Mouse (Mus musculus): ENCODE measurements around the gene Acox2.
"Not testable (repeated sequence)": the region's sequence is repeated elsewhere in the genome, so short reads cannot be mapped to it uniquely, and the experiment has no call there.

- not testable (repeated sequence) for TF ChIP-seq CTCF (IDR thresholded peaks at IDR 0.05; ENCODE audit: low read depth, low read length); GATA1 (IDR thresholded peaks at IDR 0.05; ENCODE audit: borderline replicate concordance, low read length); POLR2AphosphoS5 (IDR thresholded peaks at IDR 0.05; ENCODE audit: insufficient replicate concordance, low read depth, low read length); TAL1 (conservative IDR thresholded peaks at IDR 0.05; ENCODE audit: low read depth, low read length); GATA2 (IDR thresholded peaks at IDR 0.05; ENCODE audit: borderline replicate concordance, low read depth, low read length)
Measured at GRCm38 (mm10) chr14:8286595-8286994, 27.4 kb upstream of the Acox2 start.
